Mouse (Mus musculus) liver, embryonic 14.5 days (tissue): ENCODE data around the gene Tmc7.

Experiments used
- CTCF ChIP-seq: IDR thresholded peaks from 2 replicates; pipeline ENCODE4 v1.5.1; 2016; ENCODE audit warnings: antibody characterized with exemption, low read depth, control low read depth
- EP300 ChIP-seq: IDR thresholded peaks from 2 replicates; pipeline ENCODE4 v1.6.1; 2016; ENCODE audit warnings: antibody characterized with exemption, low read depth

- no peak for TF ChIP-seq CTCF
- TF ChIP-seq EP300, result no peak
Observed at GRCm38 (mm10) chr7:118554290-118554689, 30.2 kb downstream of the Tmc7 start.
